Mouse (Mus musculus) left cerebral cortex, adult 9 months (tissue): Measurements from ENCODE around the gene Gnb3.
A peak's percentile ranks its signal among the peaks of the same experiment; 100 is the strongest.
"Not testable (repeated sequence)": the region's sequence is repeated elsewhere in the genome, so short reads cannot be mapped to it uniquely, and the experiment has no call there.

ENCODE experiments used
- DNase-seq, 2 experiments: peaks; one replicate each; pipeline ENCODE4 v3.0.0; 2022; ENCODE audit warnings: low spot score in 2 of 2

Gnb3 gene

GRCm38 (mm10) chr6:124816611-124817010 lies 23.5 kb downstream of the Gnb3 start:
- no peak for DNase-seq

DNA sequence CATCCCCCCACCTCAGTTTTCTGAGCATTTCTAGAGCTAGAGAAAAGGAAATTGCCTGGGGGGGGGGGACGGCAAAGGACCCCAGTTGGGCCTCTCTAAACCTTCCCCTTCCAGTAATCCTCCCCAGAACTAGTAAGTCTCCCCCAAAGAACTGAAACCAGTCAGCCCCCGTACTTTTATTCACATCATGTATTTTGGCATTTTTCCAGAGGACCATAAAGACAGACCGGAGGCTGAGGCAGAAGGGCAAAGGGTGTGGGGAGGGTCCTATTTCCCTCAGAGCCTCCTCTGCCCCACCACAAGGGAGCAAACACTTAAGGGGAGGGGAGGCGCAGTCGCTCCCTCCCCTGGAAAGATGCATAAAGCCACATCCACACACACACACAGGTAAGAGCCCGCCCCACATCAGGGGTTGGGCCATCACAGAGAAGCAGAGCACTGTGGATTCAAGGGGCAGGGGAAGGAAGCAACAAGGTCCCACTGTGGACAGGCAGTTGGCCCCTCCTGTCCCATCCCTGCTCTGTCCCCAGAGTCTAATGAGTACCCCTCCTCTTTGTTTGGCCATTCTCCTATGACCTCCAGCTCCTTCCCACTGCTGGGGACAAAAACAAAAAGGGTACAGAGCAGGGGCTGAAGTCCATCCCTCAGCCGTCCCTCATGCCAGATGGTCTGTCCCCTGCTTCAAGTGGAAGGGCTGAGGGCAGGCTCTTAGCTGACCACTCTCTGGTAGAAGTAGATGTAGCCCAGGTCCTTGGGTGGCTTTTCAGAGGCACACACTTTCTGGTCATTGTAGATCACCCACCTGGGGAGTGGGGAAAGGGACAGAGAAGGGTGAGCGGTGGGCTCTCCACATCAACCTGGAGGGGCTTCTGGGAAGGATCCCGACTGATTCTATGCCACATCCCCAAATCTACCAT lies 25.0 kb downstream of the Gnb3 start:
- DNase-seq, result no peak

- DNase-seq, result no peak
Observed at GRCm38 (mm10) chr6:124814448-124814847, 25.6 kb downstream of the Gnb3 start.

- DNase-seq, result peak; percentile 71 to 92
Observed at GRCm38 (mm10) chr6:124813933-124814332, 26.1 kb downstream of the Gnb3 start, which contains the start of gene Tpi1. Gene Tpi1, minus strand, starts transcription at chr6:124814296.

- DNase-seq, result peak; percentile 65 to 74
Observed at GRCm38 (mm10) chr6:124813496-124813895, 26.6 kb downstream of the Gnb3 start.

DNA sequence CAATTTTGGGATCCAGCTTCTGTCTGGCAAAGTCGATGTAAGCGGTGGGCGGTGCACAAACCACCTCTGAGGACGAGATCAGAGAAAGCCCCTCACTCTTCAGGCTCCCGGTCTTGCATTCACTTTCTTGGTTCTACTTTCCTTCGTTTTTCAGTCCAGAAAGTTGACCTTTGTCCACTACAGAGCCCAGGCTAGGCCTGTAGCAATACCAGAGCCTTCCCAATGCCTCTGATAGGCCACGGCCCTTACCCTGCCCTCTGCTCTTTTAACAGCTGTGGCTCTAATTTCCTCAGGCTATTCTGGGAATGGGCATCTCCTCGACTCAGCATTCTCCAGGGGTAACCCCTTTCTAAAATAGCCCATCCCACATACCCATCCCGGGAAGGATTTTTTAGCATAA lies 27.2 kb downstream of the Gnb3 start:
- no peak for DNase-seq

DNA sequence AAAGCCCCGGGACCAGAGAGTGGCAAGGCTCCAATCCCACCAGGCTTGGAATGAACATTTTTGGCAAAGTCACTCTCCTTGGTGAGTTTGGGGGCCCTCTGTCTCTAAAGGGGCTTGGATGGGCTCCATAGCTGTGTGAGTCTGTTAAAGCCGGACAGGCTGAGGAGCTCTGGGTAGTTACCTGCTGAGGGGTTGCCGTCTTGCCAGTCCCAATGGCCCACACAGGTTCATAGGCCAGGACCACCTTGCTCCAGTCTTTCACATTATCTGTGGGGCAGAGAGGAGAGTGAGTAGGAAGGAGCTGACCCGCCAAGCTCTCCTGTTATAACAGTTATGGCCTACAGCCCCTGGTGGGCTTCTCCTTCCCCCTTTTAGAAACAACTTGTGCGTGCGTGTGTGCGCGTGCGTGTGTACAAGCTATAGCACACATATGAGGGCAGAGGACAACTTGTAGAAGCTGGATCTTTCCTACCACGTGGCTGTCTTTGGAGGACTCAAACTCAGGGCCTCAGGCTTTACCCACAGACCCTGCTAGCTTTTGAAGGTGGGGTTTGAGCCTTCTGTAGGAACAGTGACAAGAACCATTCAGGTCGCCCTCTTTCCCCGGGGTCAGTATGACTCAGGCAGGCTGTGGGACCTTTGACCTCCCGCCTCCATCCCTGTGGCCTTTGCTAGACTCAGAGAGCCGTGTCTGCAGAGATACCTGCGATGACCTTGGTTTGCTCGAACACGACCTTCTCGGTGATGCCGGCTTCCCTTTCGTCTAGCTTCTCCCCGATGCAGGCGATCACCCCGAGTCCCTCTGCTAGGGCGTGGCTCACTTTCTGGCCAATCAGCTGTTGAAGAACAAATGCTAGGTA lies 28.1 kb downstream of the Gnb3 start:
- DNase-seq, result no peak

GRCm38 (mm10) chr6:124811403-124811665 lies 28.7 kb downstream of the Gnb3 start:
- no peak for DNase-seq

DNA sequence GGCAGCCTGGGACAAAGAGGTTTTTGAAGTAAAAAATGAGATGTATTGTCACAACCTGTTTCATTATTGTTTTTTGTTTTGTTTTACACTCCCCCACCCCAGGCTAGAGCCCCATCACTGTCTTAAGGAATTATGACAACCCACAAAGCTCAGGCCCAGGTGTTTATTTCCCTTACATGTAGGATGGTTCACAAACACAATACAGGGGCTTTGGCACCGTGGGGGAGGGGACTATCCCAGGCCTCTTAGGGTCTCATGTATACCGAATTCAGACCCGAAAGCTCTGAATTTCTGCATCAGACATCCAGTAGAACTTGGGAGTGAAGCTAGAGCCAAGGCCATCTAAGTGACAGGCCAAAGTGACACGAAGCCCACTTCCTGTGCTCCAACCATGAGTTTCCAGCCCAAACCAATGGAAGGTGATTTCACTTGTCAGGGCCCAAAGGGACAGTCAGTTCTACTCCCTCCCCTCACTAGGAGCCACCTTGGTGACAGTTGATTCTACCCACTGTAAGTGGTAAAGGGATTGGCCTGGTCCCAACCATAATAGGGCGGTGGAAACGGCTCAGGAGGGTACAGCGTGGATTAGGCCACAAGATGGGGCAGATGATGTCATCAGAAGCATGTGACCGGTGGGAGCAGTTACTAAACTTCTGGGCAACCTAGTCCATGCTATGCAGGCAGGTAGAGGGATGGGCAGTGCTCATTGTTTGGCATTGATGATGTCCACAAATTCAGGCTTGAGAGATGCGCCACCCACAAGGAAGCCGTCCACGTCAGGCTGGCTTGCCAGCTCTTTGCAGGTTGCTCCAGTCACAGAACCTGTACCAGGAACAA lies 29.3 kb downstream of the Gnb3 start:
- DNase-seq, result not testable (repeated sequence)

DNA sequence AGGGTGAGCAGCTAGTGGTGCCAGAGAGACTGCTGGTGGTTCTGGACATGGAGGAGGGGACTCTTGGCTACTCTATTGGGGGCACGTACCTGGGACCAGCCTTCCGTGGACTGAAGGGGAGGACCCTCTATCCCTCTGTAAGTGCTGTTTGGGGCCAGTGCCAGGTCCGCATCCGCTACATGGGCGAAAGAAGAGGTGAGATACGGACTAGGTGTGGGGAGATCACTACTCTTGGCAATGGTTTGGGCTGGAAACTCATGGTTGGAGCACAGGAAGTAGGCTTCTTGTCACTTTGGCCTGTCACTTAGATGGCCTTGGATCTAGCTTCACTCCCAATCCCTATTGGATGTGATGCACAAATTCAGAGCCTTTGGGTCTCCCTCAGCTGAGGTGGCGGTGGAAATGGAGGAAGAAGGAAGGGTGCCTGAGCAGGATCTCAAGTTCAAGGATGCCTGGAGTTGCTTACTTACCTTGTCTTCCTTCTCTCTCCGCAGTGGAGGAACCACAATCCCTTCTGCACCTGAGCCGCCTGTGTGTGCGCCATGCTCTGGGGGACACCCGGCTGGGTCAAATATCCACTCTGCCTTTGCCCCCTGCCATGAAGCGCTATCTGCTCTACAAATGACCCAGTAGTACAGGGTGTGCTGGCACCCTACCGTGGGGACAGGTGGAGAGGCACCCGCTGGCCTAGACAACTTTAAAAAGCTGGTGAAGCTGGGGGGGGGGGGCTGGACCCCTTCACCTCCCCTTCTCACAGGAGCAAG lies 30.1 kb downstream of the Gnb3 start:
- no peak for DNase-seq

DNA sequence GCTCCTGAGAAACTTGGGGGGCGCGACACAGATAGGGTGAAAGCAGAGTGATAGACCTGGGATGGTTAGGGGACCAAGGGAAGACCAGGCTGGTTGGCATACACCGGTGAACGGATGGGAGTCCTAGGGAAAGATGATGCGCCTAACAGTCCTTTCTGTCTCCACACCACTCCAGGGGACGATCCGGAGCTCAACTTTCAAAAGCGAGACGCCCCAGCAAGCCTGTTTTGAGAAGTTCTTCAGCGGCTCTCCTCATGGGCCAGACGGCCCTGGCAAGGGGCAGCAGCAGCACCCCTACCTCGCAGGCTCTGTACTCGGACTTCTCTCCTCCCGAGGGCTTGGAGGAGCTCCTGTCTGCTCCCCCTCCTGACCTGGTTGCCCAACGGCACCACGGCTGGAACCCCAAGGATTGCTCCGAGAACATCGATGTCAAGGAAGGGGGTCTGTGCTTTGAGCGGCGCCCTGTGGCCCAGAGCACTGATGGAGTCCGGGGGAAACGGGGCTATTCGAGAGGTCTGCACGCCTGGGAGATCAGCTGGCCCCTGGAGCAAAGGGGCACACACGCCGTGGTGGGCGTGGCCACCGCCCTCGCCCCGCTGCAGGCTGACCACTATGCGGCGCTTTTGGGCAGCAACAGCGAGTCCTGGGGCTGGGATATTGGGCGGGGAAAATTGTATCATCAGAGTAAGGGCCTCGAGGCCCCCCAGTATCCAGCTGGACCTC lies 30.9 kb downstream of the Gnb3 start:
- peak in 1 of 2 experiments; percentile 69 for DNase-seq

GRCm38 (mm10) chr6:124808358-124809012 lies 31.6 kb downstream of the Gnb3 start, which contains the start of gene Spsb2:
Gene Spsb2, plus strand, starts transcription at chr6:124808661.
- peak in 1 of 2 experiments; percentile 38 for DNase-seq

DNA sequence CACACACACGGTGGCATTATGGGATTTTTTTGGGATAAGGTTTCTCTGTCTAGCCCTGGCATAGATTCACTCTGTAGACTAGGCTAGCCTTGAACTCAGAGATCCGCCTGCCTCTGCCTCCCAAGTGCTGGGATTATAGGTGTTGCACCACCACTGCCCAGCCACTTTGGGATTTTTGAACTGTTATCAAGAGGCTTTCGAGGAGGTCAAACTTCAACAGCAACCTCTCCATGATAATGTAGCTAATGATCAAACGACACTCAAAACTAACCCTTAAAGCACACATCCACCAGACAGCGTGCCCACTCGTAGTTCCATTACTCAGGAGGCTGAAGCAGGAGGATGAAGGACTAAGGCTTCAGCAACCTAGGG lies 32.1 kb downstream of the Gnb3 start:
- DNase-seq, result no peak

DNA sequence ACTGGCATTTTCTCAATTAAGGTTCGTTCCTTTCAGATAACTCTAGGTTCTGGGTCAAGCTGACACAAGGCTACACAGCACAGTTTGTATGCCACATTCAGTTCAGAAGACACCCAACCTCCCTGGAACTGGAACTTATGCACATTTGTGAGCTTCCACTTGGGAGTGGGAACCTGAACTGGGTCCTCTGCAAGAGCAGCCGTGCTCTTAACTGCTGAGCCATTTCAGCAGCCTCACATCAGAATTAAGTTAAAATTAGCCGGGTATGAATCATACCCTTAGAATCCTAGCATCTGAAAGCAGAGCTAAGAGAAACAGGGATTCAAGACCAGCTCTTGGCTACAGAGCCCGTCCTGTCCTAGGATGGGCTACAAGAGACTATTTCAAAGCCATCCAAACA lies 32.7 kb downstream of the Gnb3 start:
- DNase-seq, result peak in 1 of 2 experiments; percentile 47

DNA sequence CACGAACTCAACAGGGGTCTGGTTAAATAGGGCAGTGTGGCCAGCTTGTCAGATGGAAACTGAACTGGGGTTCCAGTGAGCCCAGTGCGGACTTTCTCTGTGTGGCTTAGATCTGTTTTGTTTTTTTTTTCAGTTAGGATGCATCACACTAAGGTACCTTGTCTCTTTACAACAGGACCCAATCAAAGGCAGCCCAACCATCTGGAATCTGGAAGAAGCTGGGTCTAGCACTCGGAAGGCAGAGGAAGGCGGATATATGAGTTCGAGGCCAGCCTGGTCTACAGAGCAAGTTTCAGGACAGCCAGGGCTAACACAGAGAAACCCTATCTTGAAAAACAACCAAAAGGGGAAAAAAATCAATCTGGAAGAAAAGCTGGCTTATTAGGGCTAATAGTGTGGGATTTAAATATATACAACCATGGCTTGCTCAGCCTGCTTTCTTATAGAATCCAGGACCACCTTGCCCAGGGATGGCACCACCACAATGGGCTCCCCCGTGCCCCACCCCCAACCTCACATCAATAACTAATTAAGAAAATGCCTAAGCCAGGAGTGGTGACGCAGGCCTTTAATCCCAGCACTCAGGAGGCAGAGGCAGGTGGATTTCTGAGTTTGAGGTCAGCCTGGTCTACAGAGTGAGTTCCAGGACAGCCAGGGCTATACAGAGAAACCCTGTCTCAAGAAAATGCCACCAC lies 33.5 kb downstream of the Gnb3 start:
- DNase-seq, result no peak

GRCm38 (mm10) chr6:124805341-124806321 lies 34.4 kb downstream of the Gnb3 start:
- peak; percentile 93 to 95 for DNase-seq

DNA sequence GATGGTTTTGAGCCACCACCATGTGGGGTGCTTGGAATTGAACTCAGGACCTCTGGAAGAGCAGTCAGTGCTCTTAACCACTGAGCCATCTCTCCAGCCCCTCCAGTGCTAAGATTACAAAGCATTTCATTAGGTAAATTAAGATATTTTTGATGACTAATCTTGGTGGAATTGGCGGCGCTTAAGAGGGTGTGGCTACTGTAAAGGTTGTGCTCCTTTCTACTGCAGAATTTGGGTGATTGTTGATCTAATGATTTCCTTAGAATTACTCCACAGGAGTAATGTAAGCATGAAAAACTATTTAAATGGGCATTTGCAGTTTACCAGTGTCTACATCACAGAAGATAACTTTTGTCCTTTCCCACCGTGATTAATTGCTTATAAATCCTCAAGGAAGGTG lies 35.7 kb downstream of the Gnb3 start:
- DNase-seq, result no peak

- not testable (repeated sequence) for DNase-seq
Observed at GRCm38 (mm10) chr6:124803691-124804090, 36.4 kb downstream of the Gnb3 start.
